Mouse (Mus musculus) forebrain, embryonic 12.5 days (tissue): Measurements from ENCODE around the gene Sorcs2. TPM values are rescaled to one million over a fixed set of nuclear protein-coding genes. Genes with fewer than 3 reads are reported as not detected.
A peak's percentile ranks its signal among the peaks of the same experiment; 100 is the strongest.

Source experiments
- ATAC-seq: fragments of 200-750 bp; cut with Nextera tagmentation; 2 replicates; pipeline ENCODE4 v1.8.0; 2017; ENCODE audit warnings: moderate TSS enrichment; ENCODE audit not compliant: low FRiP score
- H3K27ac ChIP-seq: fragments of 300-500 bp; sonication (generic); 2 replicates; pipeline ENCODE4 v1.5.1; 2016; ENCODE audit warnings: mild to moderate bottlenecking
- H3K27me3 ChIP-seq: fragments of 300-500 bp; sonication (generic); 2 replicates; pipeline ENCODE4 v1.6.1; 2016; ENCODE audit warnings: mild to moderate bottlenecking
- H3K36me3 ChIP-seq: fragments of 300-500 bp; sonication (generic); replicated peaks from 2 replicates; pipeline ENCODE4 v1.6.1; 2016; ENCODE audit warnings: mild to moderate bottlenecking
- H3K4me1 ChIP-seq: fragments of 300-500 bp; sonication (generic); 2 replicates; pipeline ENCODE4 v1.6.1; 2016
- H3K4me2 ChIP-seq: fragments of 300-500 bp; sonication (generic); 2 replicates; pipeline ENCODE4 v1.6.1; 2016; ENCODE audit warnings: mild to moderate bottlenecking, moderate library complexity
- H3K4me3 ChIP-seq: fragments of 300-500 bp; sonication (generic); replicated peaks from 2 replicates; pipeline ENCODE4 v1.5.1; 2016; ENCODE audit warnings: mild to moderate bottlenecking
- H3K9ac ChIP-seq: fragments of 300-500 bp; sonication (generic); 2 replicates; pipeline ENCODE4 v1.6.1; 2016; ENCODE audit warnings: mild to moderate bottlenecking
- H3K9me3 ChIP-seq: fragments of 300-500 bp; sonication (generic); 2 replicates; pipeline ENCODE4 v1.6.1; 2016
- WGBS: fragments of 180-500 bp; shearing (Covaris S2); methylation state at CpG from one replicate; pipeline ENCODE4 v1.1.7; 2016; 5-methylcytosine and 5-hydroxymethylcytosine counted together
- polyA plus RNA-seq: library from polyadenylated mRNA; unstranded; fragments of >200 nt; fragmentation: Nextera tagmentation; extraction: Ambion mirVana; gene quantifications from 2 replicates; pipeline ENCODE4 v1.2.1, GENCODE M21; 2016

The Sorcs2 gene
- polyA plus RNA-seq, 1 experiment from 2014 or later = 11.0 TPM

GRCm38 (mm10) chr5:36006106-36006505 lies 391.8 kb downstream of the Sorcs2 start:
- H3K27ac ChIP-seq = no peak overlapping the region
- H3K4me1 ChIP-seq = no peaks in the 10 kb centered on the region
- 81% methylated on average over 8 of the region's 8 CpGs for WGBS
- no peak overlapping the region for H3K4me2 ChIP-seq
- no peaks in the 10 kb centered on the region for H3K27me3 ChIP-seq
- ATAC-seq = no peak
- no peaks in the 10 kb centered on the region for H3K9me3 ChIP-seq
- H3K4me3 ChIP-seq = no peak overlapping the region
- H3K36me3 ChIP-seq = peaks cover 3% of the 10 kb centered on the region
- H3K9ac ChIP-seq = no peak overlapping the region

DNA sequence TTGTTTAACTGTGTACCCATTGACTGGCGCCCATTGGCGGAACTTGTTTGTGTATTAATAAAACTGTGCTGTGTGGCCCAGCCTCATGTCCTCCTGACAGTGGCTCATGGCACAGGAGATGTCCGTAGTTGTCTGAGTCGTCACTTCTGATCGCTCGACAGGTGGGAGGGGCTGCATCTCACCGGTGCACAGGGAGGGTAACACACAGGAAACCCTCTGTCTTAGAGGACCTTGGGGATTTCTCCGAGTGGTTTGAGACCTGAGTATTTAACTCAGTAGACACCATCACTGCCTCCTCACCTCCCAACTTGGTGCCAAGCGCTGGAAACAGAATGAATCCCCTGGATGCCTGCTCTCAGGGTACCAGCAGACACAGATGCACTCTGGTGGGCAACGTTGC lies 394.1 kb downstream of the Sorcs2 start:
- no peak overlapping the region for H3K4me3 ChIP-seq
- ATAC-seq = no peak
- H3K9ac ChIP-seq = no peak overlapping the region
- peaks cover 17% of the 10 kb centered on the region for H3K36me3 ChIP-seq
- H3K4me1 ChIP-seq = no peaks in the 10 kb centered on the region
- no peaks in the 10 kb centered on the region for H3K9me3 ChIP-seq
- H3K27ac ChIP-seq = no peak overlapping the region
- H3K4me2 ChIP-seq = no peak overlapping the region
- no peaks in the 10 kb centered on the region for H3K27me3 ChIP-seq
- WGBS = 87% methylated on average over 10 of the region's 10 CpGs

DNA sequence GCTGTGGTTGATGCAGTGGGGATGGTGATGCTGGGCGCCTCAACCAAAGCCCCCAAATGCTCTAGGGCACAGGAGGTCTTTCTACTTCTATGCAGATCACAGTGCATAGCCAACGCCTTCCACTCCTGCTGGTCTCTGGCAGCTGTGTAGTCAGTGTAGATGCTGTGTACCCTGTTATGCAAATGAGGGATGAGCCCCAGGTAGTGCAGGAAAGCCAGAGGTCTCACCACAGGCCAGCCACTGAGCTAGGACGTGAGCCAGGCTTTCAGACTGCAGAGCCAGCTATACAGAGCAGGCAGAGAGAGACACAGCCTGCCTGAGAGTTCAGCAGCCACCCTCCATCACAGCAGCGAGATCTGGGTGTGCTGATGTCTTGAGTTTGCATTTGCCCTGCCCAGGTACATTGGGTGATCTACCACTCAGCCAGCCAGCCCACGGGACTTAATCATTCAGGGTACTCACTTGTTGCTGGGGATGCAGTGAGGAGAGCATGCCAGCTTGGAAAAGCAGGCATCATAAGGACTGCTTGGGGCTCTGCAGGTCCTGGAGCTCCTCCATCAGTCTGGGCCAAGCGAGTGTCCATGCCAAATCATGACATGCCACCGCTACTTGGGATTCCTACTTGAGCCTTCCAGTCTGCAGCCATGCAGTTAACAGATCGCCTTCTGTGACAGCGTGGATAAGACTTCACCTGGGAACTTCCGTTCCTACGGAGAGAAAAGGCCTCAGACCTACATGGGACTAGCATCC lies 407.8 kb downstream of the Sorcs2 start:
- H3K9me3 ChIP-seq = no peaks in the 10 kb centered on the region
- no peak for ATAC-seq
- H3K36me3 ChIP-seq = peaks cover 72% of the 10 kb centered on the region
- no peaks in the 10 kb centered on the region for H3K4me1 ChIP-seq
- H3K4me3 ChIP-seq = no peak overlapping the region
- WGBS = 80% methylated on average over 11 of the region's 11 CpGs
- H3K27ac ChIP-seq = no peak overlapping the region
- H3K27me3 ChIP-seq = no peaks in the 10 kb centered on the region
- H3K4me2 ChIP-seq = no peak overlapping the region
- no peak overlapping the region for H3K9ac ChIP-seq

DNA sequence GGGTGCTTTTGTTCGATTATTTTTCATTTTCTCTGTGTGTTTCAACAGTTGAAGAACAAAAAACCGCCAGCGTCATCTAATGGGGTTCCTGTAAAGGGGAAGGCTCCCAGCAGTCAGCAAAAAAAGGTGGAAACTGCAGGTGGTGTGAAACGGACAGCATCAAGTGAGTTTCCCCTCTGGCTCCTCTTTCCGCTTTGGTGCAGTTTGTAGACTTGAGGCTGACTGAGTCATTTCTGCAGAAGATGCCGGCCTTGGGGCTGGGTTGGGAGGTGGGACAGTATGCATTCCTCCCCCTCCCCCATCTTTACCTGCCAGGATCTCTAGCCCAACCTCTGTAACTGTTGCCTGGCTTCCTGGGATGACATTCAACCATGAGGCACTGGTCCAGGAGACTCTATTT lies 408.4 kb downstream of the Sorcs2 start:
- WGBS = 69% methylated on average over 6 of the region's 6 CpGs
- H3K36me3 ChIP-seq = peaks cover 74% of the 10 kb centered on the region
- ATAC-seq = no peak
- no peak overlapping the region for H3K9ac ChIP-seq
- no peaks in the 10 kb centered on the region for H3K4me1 ChIP-seq
- no peak overlapping the region for H3K4me2 ChIP-seq
- no peak overlapping the region for H3K4me3 ChIP-seq
- no peak overlapping the region for H3K27ac ChIP-seq
- no peaks in the 10 kb centered on the region for H3K27me3 ChIP-seq
- no peaks in the 10 kb centered on the region for H3K9me3 ChIP-seq

DNA sequence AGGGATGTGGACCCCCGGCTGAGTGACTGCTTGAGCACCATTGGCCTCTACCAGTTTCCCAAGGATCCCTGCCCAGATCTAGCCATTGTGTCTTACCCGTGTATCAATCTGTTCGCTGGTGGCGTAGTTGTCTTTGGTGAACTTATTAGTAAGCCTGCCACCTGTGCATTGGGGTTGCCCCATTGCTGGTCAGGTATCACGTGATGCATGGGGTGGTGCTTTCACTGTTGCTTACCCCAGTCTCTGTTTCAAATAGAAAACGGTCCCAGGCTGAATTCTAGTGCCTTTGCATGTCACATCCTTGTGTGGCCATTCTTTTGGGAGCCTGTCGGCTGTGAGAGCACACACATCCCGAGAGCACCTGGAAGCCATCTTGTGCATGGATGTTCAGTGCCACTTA lies 409.9 kb downstream of the Sorcs2 start:
- H3K4me3 ChIP-seq = no peak overlapping the region
- H3K4me2 ChIP-seq = no peak overlapping the region
- WGBS = 90% methylated on average over 8 of the region's 8 CpGs
- no peak for ATAC-seq
- no peak overlapping the region for H3K27ac ChIP-seq
- H3K9me3 ChIP-seq = no peaks in the 10 kb centered on the region
- no peaks in the 10 kb centered on the region for H3K4me1 ChIP-seq
- no peaks in the 10 kb centered on the region for H3K27me3 ChIP-seq
- peaks cover 72% of the 10 kb centered on the region for H3K36me3 ChIP-seq
- no peak overlapping the region for H3K9ac ChIP-seq

DNA sequence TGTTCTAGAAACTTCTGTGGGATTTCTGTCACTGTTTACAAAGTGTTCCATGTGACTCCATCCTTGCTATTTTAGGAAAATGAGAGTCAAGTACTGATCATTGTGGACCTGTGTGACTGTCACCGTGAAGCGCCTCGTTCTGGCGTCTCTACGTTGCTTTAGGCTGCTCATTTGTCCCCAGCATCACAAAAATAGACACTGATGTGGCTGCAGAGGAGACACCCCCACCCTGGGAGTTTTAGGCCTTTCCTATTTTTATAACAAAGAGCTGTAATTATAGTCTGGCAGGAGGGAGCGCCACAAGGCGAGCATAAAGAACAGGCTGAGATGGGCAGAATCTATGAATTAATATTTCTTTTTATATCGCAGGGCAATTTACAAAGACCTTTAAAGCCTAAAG lies 412.3 kb downstream of the Sorcs2 start:
- no peaks in the 10 kb centered on the region for H3K27me3 ChIP-seq
- no peak overlapping the region for H3K4me3 ChIP-seq
- H3K36me3 ChIP-seq = peaks cover 71% of the 10 kb centered on the region
- H3K4me1 ChIP-seq = no peaks in the 10 kb centered on the region
- H3K9ac ChIP-seq = no peak overlapping the region
- no peak for ATAC-seq
- 71% methylated on average over 8 of the region's 8 CpGs for WGBS
- H3K4me2 ChIP-seq = no peak overlapping the region
- no peaks in the 10 kb centered on the region for H3K9me3 ChIP-seq
- H3K27ac ChIP-seq = no peak overlapping the region

DNA sequence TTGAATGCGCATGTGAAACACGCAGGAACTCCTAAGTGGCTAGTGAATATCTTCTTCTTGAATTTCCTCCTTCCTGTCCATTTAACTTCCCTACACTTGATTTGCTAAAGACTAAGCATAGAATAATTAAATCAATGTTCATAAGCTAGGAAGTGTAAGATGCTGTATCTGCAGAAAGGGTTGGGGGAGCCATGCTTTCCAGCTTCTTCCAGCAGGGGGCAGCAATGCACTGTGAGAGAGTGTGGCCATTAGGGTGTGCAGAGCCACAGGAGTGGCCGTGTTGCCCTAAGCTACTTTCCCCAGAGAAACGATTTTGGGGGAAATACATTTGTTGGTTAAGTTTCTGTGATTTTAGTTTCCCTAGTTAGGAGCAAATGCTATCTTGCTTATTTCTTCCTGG lies 416.0 kb downstream of the Sorcs2 start:
- peak; percentile 78; the same call in 1 of the 2 replicates for ATAC-seq
- Histone ChIP-seq H3K36me3 (peaks cover 56% of the 10 kb centered on the region), H3K9me3 (no peaks in the 10 kb centered on the region), H3K4me2 (no peak overlapping the region), H3K4me3 (no peak overlapping the region), H3K27ac (peak overlapping the region; percentile 56; the same call in 1 of the 2 replicates), H3K4me1 (no peaks in the 10 kb centered on the region), H3K9ac (no peak overlapping the region), H3K27me3 (no peaks in the 10 kb centered on the region)
- WGBS = 38% methylated on average over 4 of the region's 4 CpGs

DNA sequence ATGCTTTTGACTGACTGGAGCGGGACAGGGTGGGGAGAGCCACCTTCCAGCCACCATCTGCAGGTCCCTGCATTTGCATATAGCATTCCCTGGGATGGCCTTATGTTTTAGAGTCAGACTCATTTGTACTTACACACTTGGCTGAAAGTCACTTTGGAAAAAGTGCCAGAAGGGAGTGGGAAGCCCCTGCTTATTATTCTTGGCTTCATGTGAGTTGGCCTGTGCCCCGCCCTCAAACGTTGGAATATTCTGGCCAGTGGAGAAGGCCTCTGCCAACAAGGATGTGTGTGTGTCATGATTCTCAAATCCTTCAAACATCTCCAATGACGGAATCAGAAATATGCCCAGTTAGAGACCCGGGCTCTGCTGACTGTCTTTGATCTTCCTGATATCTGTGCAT lies 416.6 kb downstream of the Sorcs2 start:
- H3K9me3 ChIP-seq = no peaks in the 10 kb centered on the region
- H3K9ac ChIP-seq = no peak overlapping the region
- no peak overlapping the region for H3K4me3 ChIP-seq
- no peak overlapping the region for H3K27ac ChIP-seq
- no peaks in the 10 kb centered on the region for H3K27me3 ChIP-seq
- H3K36me3 ChIP-seq = peaks cover 57% of the 10 kb centered on the region
- ATAC-seq = 0 out of 2 replicates have a peak, but pooled peaks have one; percentile 30
- WGBS = 90% methylated on average over 5 of the region's 5 CpGs
- H3K4me1 ChIP-seq = no peaks in the 10 kb centered on the region
- no peak overlapping the region for H3K4me2 ChIP-seq

DNA sequence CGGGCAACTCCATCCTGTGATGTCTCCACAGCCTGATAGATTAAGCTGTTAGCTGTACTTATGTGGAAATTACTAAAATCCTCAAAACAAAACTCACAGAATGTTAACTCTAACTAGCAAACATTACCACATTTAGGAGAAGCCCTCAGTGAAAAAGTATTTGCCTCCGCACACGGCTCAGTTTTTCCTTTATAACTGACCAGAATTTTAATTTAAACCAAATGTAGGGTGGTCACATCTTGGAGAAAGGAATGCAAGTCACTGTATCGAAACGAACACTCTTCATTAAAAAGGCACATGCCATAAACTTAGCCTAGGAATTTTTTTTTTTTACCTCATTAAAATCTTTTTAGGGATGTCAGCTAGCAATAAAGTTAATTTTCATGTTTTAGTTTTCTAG lies 417.4 kb downstream of the Sorcs2 start:
- Histone ChIP-seq H3K4me1 (no peaks in the 10 kb centered on the region), H3K9ac (no peak overlapping the region), H3K27me3 (no peaks in the 10 kb centered on the region), H3K9me3 (no peaks in the 10 kb centered on the region), H3K36me3 (peaks cover 55% of the 10 kb centered on the region), H3K4me3 (no peak overlapping the region), H3K4me2 (no peak overlapping the region), H3K27ac (no peak overlapping the region)
- 86% methylated on average over 5 of the region's 5 CpGs for WGBS
- no peak for ATAC-seq

GRCm38 (mm10) chr5:35975681-35976080 lies 422.3 kb downstream of the Sorcs2 start:
- Histone ChIP-seq H3K4me2 (no peak overlapping the region), H3K27ac (no peak overlapping the region), H3K27me3 (no peaks in the 10 kb centered on the region), H3K9me3 (no peaks in the 10 kb centered on the region), H3K4me3 (no peak overlapping the region), H3K36me3 (peaks cover 43% of the 10 kb centered on the region), H3K4me1 (peaks cover 4% of the 10 kb centered on the region), H3K9ac (no peak overlapping the region)
- 18% methylated on average over 5 of the region's 5 CpGs for WGBS
- 0 out of 2 replicates have a peak, but pooled peaks have one; percentile 62 for ATAC-seq

DNA sequence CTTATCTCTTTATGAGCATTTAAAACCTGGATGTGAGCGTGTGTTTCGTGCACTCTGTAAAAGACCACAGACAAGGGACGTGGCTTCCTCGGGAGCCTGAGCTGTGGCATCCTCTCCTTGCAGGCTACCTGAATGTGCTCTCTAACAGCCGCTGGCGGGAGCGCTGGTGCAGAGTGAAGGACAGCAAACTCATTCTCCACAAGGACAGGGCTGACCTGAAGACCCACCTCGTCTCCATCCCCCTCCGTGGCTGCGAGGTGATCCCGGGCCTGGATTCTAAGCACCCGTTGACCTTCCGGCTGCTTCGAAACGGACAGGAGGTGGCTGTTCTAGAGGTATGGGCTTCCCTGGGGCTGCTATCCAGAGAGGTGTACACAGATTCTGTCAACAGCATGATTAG lies 423.7 kb downstream of the Sorcs2 start:
- no peak for ATAC-seq
- H3K27ac ChIP-seq = no peak overlapping the region
- H3K4me3 ChIP-seq = no peak overlapping the region
- H3K4me2 ChIP-seq = no peak overlapping the region
- peaks cover 49% of the 10 kb centered on the region for H3K36me3 ChIP-seq
- 87% methylated on average over 15 of the region's 15 CpGs for WGBS
- no peaks in the 10 kb centered on the region for H3K27me3 ChIP-seq
- H3K9ac ChIP-seq = no peak overlapping the region
- H3K9me3 ChIP-seq = no peaks in the 10 kb centered on the region
- peaks cover 10% of the 10 kb centered on the region for H3K4me1 ChIP-seq

GRCm38 (mm10) chr5:35973800-35974199 lies 424.1 kb downstream of the Sorcs2 start:
- Histone ChIP-seq H3K4me1 (peaks cover 10% of the 10 kb centered on the region), H3K27me3 (no peaks in the 10 kb centered on the region), H3K27ac (no peak overlapping the region), H3K9me3 (no peaks in the 10 kb centered on the region), H3K36me3 (peaks cover 48% of the 10 kb centered on the region), H3K9ac (no peak overlapping the region), H3K4me3 (no peak overlapping the region), H3K4me2 (no peak overlapping the region)
- no peak for ATAC-seq
- 82% methylated on average over 12 of the region's 12 CpGs for WGBS

DNA sequence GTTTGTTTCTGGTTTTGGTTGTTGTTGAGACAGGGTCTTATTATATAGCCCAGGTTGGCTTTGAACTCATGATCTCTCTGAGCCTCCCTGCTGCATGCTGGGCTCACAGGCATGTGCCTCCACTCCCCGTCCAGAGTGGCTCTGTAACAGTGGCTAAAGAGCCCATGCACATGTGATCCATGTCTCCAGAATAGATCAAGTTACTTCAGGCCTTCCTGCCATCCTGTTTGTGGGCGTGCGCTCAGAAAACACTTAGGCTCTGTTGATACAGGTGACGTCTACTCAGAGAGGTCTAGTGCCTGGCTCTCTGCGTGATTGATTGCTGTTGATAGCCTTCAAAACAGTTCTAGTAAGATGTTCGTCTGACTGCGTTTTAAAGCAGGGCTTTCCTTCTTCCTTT lies 425.2 kb downstream of the Sorcs2 start:
- no peak overlapping the region for H3K27ac ChIP-seq
- 78% methylated on average over 7 of the region's 7 CpGs for WGBS
- H3K36me3 ChIP-seq = peaks cover 51% of the 10 kb centered on the region
- ATAC-seq = no peak
- peaks cover 10% of the 10 kb centered on the region for H3K4me1 ChIP-seq
- no peak overlapping the region for H3K4me2 ChIP-seq
- no peaks in the 10 kb centered on the region for H3K9me3 ChIP-seq
- no peak overlapping the region for H3K4me3 ChIP-seq
- no peak overlapping the region for H3K9ac ChIP-seq
- H3K27me3 ChIP-seq = no peaks in the 10 kb centered on the region
